Mouse (Mus musculus) CD4-positive naive resting alpha-beta T cell, adult 57 days (primary cell): Measurements from ENCODE around the gene Cox6a2. TPM values are rescaled to one million over a fixed set of nuclear protein-coding genes. Genes with fewer than 3 reads are reported as not detected.

Experiments used
- total RNA-seq: library from RNA; stranded (reverse); gene quantifications from one replicate; pipeline ENCODE4 v1.2.4, GENCODE M21; 2023

Cox6a2 gene
- total RNA-seq: not detected

GRCm38 (mm10) chr7:128206152-128206551 is at the start of gene Cox6a2:
Gene Cox6a2, minus strand, starts transcription at chr7:128206387.

GRCm38 (mm10) chr7:128246496-128247391 is 40.6 kb upstream of the Cox6a2 start, which contains the start of gene Tgfb1i1:
Gene Tgfb1i1, plus strand, starts transcription at chr7:128246812.

GRCm38 (mm10) chr7:128237927-128238778 is 32.0 kb upstream of the Cox6a2 start, which contains the start of gene 9130023H24Rik:
Gene 9130023H24Rik, minus strand, starts transcription at chr7:128238031.

GRCm38 (mm10) chr7:128236856-128237592 is 30.8 kb upstream of the Cox6a2 start, which contains the start of gene Armc5:
Gene Armc5, plus strand, starts transcription at chr7:128237342.

Other genes starting within 250 kb of the Cox6a2 start
- gene Fus, start 238.9 kb downstream of the Cox6a2 start, total RNA-seq: 865 TPM
- 60.1 TPM for gene Pycard, start 212.5 kb downstream of the Cox6a2 start, total RNA-seq
- gene Trim72, start 202.4 kb downstream of the Cox6a2 start, total RNA-seq: 2.4 TPM
- gene Itgam, start 143.7 kb downstream of the Cox6a2 start, total RNA-seq: 4.8 TPM
- gene Gm49368, start 143.7 kb downstream of the Cox6a2 start, total RNA-seq: not detected
- 3.6 TPM for gene Itgax, start 76.8 kb downstream of the Cox6a2 start, total RNA-seq
- gene Itgad, start 52.0 kb downstream of the Cox6a2 start, total RNA-seq: 6.2 TPM
- gene Armc5, start 31.0 kb upstream of the Cox6a2 start, total RNA-seq: 27.5 TPM
- gene 9130023H24Rik, start 31.6 kb upstream of the Cox6a2 start, total RNA-seq: 3.2 TPM
- gene Tgfb1i1, start 40.4 kb upstream of the Cox6a2 start, total RNA-seq: 8.1 TPM
- not detected for gene Slc5a2, start 59.3 kb upstream of the Cox6a2 start, total RNA-seq
- 26.4 TPM for gene BC017158, start 91.8 kb upstream of the Cox6a2 start, total RNA-seq
- gene Rgs10, start 212.4 kb upstream of the Cox6a2 start, total RNA-seq: 280 TPM